Mouse (Mus musculus) kidney, postnatal 14 days (tissue): ENCODE measurements around the gene Tbl1x.
A peak's percentile ranks its signal among the peaks of the same experiment; 100 is the strongest.
"Not testable (repeated sequence)": the region's sequence is repeated elsewhere in the genome, so short reads cannot be mapped to it uniquely, and the experiment has no call there.

ENCODE experiments used
- DNase-seq: peaks from one replicate; pipeline ENCODE4 v3.0.0; 2022; ENCODE audit warnings: mixed read lengths

Gene Tbl1x

GRCm38 (mm10) chrX:77510371-77511300 lies at the start of gene Tbl1x:
TSS of gene Tbl1x (plus strand) at chrX:77511013.
- peak; percentile 87 for DNase-seq

GRCm38 (mm10) chrX:77469216-77469615 lies 41.6 kb upstream of the Tbl1x start:
- peak; percentile 16 for DNase-seq

GRCm38 (mm10) chrX:77472858-77473257 lies 38.0 kb upstream of the Tbl1x start:
- no peak for DNase-seq

- no peak for DNase-seq
These were observed 37.3 kb upstream of the Tbl1x start for GRCm38 (mm10) chrX:77473511-77473910.

GRCm38 (mm10) chrX:77474551-77474950 lies 36.3 kb upstream of the Tbl1x start:
- DNase-seq: no peak

GRCm38 (mm10) chrX:77477526-77477925 lies 33.3 kb upstream of the Tbl1x start:
- DNase-seq: no peak

- DNase-seq: peak; percentile 21
These were observed 22.7 kb upstream of the Tbl1x start for GRCm38 (mm10) chrX:77487922-77488799.

- DNase-seq: no peak
These were observed 20.7 kb upstream of the Tbl1x start for GRCm38 (mm10) chrX:77490127-77490526.

GRCm38 (mm10) chrX:77509149-77509548 lies 1.7 kb upstream of the Tbl1x start:
- peak; percentile 91 for DNase-seq

- no peak for DNase-seq
These were observed 1.0 kb upstream of the Tbl1x start for GRCm38 (mm10) chrX:77509776-77510175.

GRCm38 (mm10) chrX:77511301-77511993 lies 634 bp downstream of the Tbl1x start:
- peak; percentile 53 for DNase-seq

GRCm38 (mm10) chrX:77511994-77512485 lies 1.2 kb downstream of the Tbl1x start:
- no peak for DNase-seq

- DNase-seq: no peak
These were observed 6.7 kb downstream of the Tbl1x start for GRCm38 (mm10) chrX:77517274-77518085.

- no peak for DNase-seq
These were observed 8.1 kb downstream of the Tbl1x start for GRCm38 (mm10) chrX:77518929-77519328.

- no peak for DNase-seq
These were observed 12.1 kb downstream of the Tbl1x start for GRCm38 (mm10) chrX:77522842-77523375.

GRCm38 (mm10) chrX:77525179-77525578 lies 14.4 kb downstream of the Tbl1x start:
- DNase-seq: no peak

- no peak for DNase-seq
These were observed 17.6 kb downstream of the Tbl1x start for GRCm38 (mm10) chrX:77528401-77528800.

GRCm38 (mm10) chrX:77530997-77531396 lies 20.2 kb downstream of the Tbl1x start:
- DNase-seq: no peak

- DNase-seq: peak; percentile 30
These were observed 23.1 kb downstream of the Tbl1x start for GRCm38 (mm10) chrX:77533922-77534321.

GRCm38 (mm10) chrX:77539770-77540169 lies 29.0 kb downstream of the Tbl1x start:
- DNase-seq: not testable (repeated sequence)

GRCm38 (mm10) chrX:77544003-77544402 lies 33.2 kb downstream of the Tbl1x start:
- DNase-seq: peak; percentile 17
